In the genomic region with DNA sequence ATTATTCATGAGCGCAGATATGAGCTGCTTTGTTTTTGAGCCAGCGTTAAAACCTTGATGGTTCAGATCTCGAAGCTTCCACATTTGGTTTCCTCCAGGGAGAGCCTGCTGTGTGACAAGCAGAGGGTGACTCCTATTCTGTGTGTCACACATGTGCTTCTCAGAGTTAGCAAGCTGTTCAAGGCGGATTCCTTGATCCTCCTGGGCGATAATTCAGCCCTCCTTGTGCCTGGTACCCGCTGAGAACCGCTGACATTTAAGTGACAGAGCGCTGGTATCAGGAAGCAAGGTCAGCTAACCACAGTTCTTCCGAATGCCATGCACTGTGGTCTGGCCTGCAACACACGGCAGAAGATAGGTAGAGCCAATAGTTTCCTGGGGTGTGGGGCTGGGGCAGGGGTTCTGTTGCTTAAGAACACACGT, we compare ENCODE assay signal across 9 mouse cellular contexts.
DNase-seq lines count a peak whose midpoint lies in the region; ATAC-seq lines count a peak whose summit lies in the region.
"Had no signal": no experiment of that assay in that cellular context is flagged by ENCODE, and none has a peak within 500 bp of the region (broad histone marks: within the 10 kb centered on the region; RNA-seq: fewer than 3 reads in every experiment).

No protein-coding gene starts in this region.

- peak; percentile 64 for ATAC-seq in frontal cortex, adult (ENCODE audit: low TSS enrichment)
- no peak for ATAC-seq in embryonic facial prominence, embryonic 14.5 days (ENCODE audit: low read depth)
- peak; percentile 57 for ATAC-seq in megakaryocyte progenitor cell, adult 5-6 weeks (replicated peaks; ENCODE audit: poor library complexity)

- intact Hi-C loops in gastrocnemius, postnatal 14 days (cut with DNase I; ENCODE audit: low total_unique reads) = no loop called here

- no peak for DNase-seq in frontal cortex, postnatal 10 days (ENCODE audit: low spot score in 2 of 2)
- peak; percentile 7 for DNase-seq in CD4-positive helper T cell, adult 2 months (ENCODE audit: low read depth, low spot score)
- no peak for DNase-seq in embryonic facial prominence, embryonic 14.5 days (ENCODE audit: low spot score)
- no peak for DNase-seq in gastrocnemius, postnatal 14 days
- no peak for DNase-seq in left cerebral cortex, adult 8-10 months (ENCODE audit: low spot score in 2 of 2)
- no peak for DNase-seq in c-Kit-positive CD71-positive TER-119-positive erythroid progenitor cells, embryonic 14.5 days (ENCODE audit: low spot score)

- H3K4me3 ChIP-seq in embryonic facial prominence, embryonic 14.5 days (ENCODE audit: low read depth, low read length) = no peak overlapping the region
- H3K4me3 ChIP-seq: lung, embryonic 15.5 days had no signal

- peaks cover 24% of the 10 kb centered on the region; the same call in 1 of the 2 replicates for H3K4me1 ChIP-seq in embryonic facial prominence, embryonic 14.5 days (ENCODE audit: control insufficient read depth, insufficient read depth, low read length)

- no peak overlapping the region for H3K27ac ChIP-seq in embryonic facial prominence, embryonic 14.5 days (replicated peaks; ENCODE audit: low read depth, low read length)
- H3K27ac ChIP-seq: lung, embryonic 15.5 days had no signal

- H3K4me2 ChIP-seq in embryonic facial prominence, embryonic 14.5 days (ENCODE audit: low read depth, low read length) = peak overlapping the region; percentile 18; the same call in 1 of the 2 replicates

- H3K9me3 ChIP-seq in embryonic facial prominence, embryonic 14.5 days (ENCODE audit: control insufficient read depth, low read length) = no peaks in the 10 kb centered on the region
- H3K9me3 ChIP-seq: lung, embryonic 15.5 days had no signal

- H3K27me3 ChIP-seq in embryonic facial prominence, embryonic 14.5 days (replicated peaks; ENCODE audit: control insufficient read depth, insufficient read depth, low read length) = no peaks in the 10 kb centered on the region
- H3K27me3 ChIP-seq: lung, embryonic 15.5 days had no signal

- no peak overlapping the region for H3K9ac ChIP-seq in embryonic facial prominence, embryonic 14.5 days (ENCODE audit: low read depth, low read length)
- H3K9ac ChIP-seq: lung, embryonic 15.5 days had no signal

- 24% methylated on average over 11 of the region's 11 CpGs for WGBS in embryonic facial prominence, embryonic 14.5 days

- H3K36me3 ChIP-seq in embryonic facial prominence, embryonic 14.5 days (ENCODE audit: control insufficient read depth, insufficient read depth, low read length) = no peaks in the 10 kb centered on the region
- H3K36me3 ChIP-seq: lung, embryonic 15.5 days had no signal
